20 mouse cellular contexts compared by ENCODE assay signal in genomic region chr16:57672251-57672650, GRCm38 (mm10).
"Had no signal": no experiment of that assay in that cellular context is flagged by ENCODE, and none has a peak within 500 bp of the region (broad histone marks: within the 10 kb centered on the region; RNA-seq: fewer than 3 reads in every experiment).

No protein-coding gene starts in this region.

- H3K4me2 ChIP-seq: limb, embryonic 13.5 days; liver, embryonic 12.5 days; liver, embryonic 15.5 days; lung, embryonic 15.5 days; midbrain, embryonic 13.5 days; stomach, embryonic 15.5 days had no signal

- DNase-seq: kidney, postnatal 25 days; layer of hippocampus, adult 9-11 months; liver; lung, adult 18-20 months; lung, postnatal 10 days; lung, postnatal 36 days; right cerebral cortex, adult 18-20 months; right cerebral cortex, postnatal 14 days; right cerebral cortex, postnatal 4 days; thymus, postnatal 25 days had no signal

- H3K27me3 ChIP-seq: liver, embryonic 12.5 days; liver, embryonic 15.5 days; lung, embryonic 15.5 days; megakaryocyte, embryonic 14.5 days; midbrain, embryonic 13.5 days; stomach, embryonic 15.5 days had no signal

- H3K36me3 ChIP-seq: limb, embryonic 10.5 days; limb, embryonic 13.5 days; liver, embryonic 12.5 days; liver, embryonic 15.5 days; lung, embryonic 15.5 days; midbrain, embryonic 10.5 days; midbrain, embryonic 13.5 days; stomach, embryonic 15.5 days had no signal

- H3K4me3 ChIP-seq: layer of hippocampus, adult 2 months; limb, embryonic 10.5 days; limb, embryonic 13.5 days; liver, embryonic 12.5 days; liver, embryonic 15.5 days; lung, embryonic 15.5 days; megakaryocyte, embryonic 14.5 days; midbrain, embryonic 10.5 days; midbrain, embryonic 13.5 days; stomach, embryonic 15.5 days had no signal
